Mouse (Mus musculus): Measurements from ENCODE around the gene Rgs6.

Rgs6 gene

DNA sequence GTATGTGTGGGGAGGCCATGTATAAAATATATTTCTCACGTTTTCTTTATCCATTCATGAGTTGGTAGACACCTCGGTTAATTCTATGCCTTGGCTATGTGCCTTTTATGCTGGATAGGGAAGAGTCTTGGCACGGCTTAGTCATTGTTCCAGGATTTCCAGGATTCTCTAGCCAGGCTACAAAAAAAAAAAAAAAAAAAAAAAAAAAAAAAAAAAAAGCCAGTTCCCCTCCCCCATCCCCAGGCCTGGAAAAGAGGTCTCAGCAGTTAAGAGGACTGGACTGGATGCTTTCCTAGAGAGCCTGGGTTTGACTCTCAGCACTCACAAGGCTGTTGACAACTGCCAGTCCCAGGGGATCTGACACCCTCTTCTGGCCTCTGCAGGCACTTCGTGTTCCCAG, 543.3 kb downstream of the Rgs6 start:
- no peak for DNase-seq (ENCODE audit: low read depth)

DNA sequence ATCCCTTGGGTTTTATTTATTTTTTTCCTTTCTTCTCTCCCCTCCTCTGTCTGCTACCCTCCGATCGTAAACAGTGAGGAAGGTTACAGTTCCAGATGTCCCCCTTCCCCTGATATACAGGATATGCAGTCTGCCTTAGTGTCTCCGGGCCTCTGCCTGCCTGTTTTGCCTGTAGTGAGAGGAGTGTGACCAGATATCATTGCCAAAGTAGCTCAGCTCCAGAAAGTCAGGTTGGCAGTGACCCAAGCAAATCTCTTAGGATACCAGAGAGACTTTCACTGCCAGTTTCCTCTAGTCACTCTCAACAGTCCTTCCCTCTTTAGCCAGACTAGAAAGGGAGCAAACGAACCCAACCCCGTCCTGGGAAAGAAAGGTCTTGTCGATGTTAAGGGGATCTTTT, 545.7 kb downstream of the Rgs6 start:
- DNase-seq (ENCODE audit: low read depth): no peak

- no peak for DNase-seq (ENCODE audit: low read depth)
Observed at GRCm38 (mm10) chr12:83136031-83136430, 547.9 kb downstream of the Rgs6 start.

DNA sequence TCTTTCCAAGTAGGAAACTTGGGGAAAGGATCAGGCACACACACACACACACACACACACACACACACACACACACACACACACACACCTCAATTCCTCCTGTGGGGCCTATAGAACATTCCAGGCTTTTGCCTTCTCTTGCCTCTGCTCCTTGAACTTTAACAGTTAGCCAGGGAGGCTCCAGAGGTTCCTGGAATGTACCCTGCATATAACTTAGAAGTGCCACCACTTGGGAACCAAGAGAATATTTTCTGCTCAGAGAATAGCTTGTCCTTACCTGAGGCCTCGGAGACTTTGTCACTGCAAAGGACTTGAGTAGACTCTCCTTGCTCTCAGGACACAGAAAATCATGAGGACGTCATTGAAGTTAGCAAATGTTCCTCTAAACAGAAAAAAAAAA, 548.4 kb downstream of the Rgs6 start:
- no peak for DNase-seq (ENCODE audit: low read depth)

DNA sequence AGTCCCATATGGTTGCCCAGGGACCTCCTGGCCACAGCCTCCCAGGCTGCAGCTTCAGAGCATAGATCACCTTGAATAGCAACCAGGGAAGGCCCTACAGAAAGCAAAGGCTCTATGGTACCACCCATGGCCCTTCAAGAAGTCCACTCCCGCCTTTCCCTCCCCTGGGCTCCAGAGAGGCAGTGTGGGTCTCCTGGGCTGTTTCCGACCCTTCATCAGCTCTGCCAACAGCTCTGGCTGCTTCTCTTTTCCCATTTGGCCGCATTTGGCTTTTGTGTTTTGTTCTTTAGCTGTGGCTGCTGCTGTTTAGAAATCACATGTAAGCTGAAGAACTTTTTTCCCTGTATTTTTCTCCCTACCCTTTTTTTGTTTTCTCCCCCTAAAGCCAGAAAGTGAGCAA, 548.9 kb downstream of the Rgs6 start:
- DNase-seq (ENCODE audit: low read depth): no peak

- peak; percentile 14 for DNase-seq (ENCODE audit: low read depth)
Observed at GRCm38 (mm10) chr12:83141164-83141563, 553.1 kb downstream of the Rgs6 start.

GRCm38 (mm10) chr12:83142507-83142906, 554.4 kb downstream of the Rgs6 start:
- DNase-seq (ENCODE audit: low read depth): no peak

DNA sequence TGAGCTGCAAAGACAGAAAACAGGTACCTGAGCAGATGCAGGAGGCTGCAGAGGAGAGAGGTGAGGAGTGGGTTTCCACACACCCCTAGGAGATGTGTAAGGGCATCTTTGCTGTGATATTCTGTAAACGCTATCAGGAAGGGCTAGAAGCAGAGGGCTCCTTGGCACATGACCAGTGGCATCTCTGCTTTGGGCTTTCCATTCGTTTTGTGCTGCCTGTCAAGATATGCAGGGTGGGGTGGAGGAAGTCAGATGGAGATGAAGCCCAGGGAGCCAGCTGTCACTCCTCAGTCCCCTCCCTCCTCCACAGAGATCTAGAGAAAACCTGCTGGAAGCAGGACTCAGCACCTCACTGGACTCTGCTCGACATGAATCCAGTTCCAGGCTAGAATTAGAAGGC, 555.0 kb downstream of the Rgs6 start:
- DNase-seq (ENCODE audit: low read depth): no peak

DNA sequence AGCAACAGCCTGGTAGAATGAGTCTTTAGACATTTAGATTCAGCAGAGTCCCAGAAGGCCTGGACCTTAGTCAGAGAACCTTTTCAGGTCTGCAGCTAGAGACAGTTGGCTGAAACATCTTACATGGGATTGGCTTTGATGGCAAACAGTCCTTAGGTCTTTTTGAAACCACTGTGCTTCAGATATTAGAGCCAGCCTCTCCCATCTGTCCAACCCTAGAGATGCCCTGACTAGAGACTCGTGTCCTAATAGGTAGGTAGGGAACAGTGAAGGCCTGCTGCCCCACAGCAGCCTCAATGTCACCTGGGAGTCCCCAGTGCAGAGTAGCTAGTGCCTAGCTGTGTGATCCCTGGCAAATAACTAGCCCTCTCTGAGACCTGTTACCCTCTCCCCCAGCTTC, 555.5 kb downstream of the Rgs6 start:
- DNase-seq (ENCODE audit: low read depth): no peak

DNA sequence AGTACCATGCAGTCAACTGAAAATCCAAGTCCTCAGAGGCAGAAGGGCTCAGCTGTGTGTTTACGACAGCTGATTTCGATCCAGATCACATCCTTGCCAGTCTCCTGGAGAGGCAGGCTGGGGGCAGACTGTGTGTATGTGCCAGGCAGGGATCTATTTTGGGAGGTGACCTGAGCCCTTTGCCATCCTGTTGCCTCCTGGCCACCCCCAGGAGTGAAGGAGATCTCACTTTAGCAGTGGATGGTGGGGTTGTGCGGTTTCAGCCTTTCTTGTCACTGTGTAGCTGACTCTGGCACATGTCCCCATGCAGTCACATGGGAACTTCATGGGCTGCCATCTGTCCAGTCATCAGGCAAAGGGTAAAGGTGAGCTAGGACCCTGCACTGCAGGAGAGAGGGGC, 557.0 kb downstream of the Rgs6 start:
- DNase-seq (ENCODE audit: low read depth): no peak

DNA sequence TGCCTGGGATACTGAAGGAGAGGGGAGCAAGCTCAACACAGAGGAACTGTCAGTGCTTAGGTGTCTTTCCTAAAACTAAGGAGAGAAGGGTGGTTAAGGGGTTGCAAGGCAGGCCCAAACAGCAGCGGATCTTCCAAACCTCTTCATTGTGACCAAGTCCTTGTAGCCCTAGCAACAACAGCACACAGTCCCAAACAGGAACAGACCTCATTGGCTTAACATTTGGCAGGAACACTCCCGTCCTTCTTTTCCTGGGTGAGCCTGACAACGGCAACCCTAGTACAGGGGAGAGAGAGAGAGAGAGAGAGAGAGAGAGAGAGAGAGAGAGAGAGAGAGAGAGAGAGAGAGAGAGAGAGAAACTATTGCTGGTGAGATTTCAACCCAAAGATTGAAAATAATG, 557.8 kb downstream of the Rgs6 start:
- no peak for DNase-seq (ENCODE audit: low read depth)

GRCm38 (mm10) chr12:83146917-83147316, 558.8 kb downstream of the Rgs6 start:
- DNase-seq (ENCODE audit: low read depth): no peak

DNA sequence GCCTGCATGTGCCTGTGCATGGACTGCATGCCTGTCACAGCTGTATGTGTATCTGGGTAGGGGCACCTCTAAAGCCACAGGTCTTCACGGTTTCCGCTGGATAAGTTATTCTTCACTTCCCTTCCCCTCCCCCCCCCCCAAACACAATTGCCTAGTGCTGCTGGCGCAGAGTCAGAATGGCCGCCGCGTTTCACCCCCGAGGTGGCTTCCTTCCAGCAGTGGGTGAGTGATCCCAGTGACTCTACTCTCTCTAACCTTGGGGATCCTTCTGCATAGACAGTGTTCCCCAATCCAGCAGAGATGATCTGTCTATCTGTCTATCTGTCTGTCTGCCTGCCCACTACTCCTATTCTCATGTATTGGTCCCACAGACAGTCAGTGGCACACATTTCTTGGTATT, 561.9 kb downstream of the Rgs6 start:
- no peak for DNase-seq (ENCODE audit: low read depth)

- no peak for DNase-seq (ENCODE audit: low read depth)
Observed at GRCm38 (mm10) chr12:83150813-83151212, 562.7 kb downstream of the Rgs6 start.

DNA sequence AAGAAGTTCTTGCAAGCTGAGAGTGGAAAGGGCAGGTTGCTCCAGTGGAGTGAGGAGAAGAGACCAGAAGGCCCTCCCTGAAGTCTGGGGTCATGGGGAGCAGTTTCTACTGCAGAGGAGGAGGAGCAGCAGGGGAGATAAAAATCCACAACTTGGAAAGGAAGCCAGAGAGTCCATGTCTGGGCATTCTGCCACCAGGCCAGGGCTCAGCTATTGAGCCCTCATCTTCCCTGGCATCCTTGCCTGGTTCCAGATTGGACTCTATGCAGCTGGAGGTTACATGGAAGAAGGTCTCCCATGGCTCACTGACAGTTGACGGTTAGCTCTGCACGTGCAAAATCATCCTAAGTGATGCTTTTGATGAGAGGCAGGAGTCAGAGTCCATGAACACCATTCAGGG, 563.4 kb downstream of the Rgs6 start:
- no peak for DNase-seq (ENCODE audit: low read depth)

GRCm38 (mm10) chr12:83160211-83160610, 572.1 kb downstream of the Rgs6 start:
- no peak for DNase-seq (ENCODE audit: low read depth)

- no peak for DNase-seq (ENCODE audit: low read depth)
Observed at GRCm38 (mm10) chr12:83160700-83161099, 572.6 kb downstream of the Rgs6 start.

GRCm38 (mm10) chr12:83163721-83164120, 575.6 kb downstream of the Rgs6 start:
- DNase-seq (ENCODE audit: low read depth): no peak

DNA sequence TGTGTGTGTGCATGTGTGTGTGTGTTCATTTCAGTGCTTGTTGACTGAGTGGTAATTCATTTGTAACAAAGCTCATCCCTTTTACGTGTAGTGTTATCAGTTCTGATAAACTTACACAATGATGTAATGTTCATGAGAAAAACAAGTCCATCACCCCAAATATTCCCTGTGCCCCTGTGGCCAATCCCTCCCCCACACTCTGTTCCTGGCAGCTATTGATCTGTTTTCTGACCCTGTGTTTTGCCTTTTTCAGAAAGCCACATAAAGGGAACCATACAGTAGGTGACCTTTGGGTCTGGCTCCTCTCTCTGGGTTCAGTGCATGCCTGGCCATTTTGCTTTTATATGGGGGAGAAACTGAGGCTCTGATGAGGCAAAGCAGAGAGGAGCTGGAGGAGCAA, 577.0 kb downstream of the Rgs6 start:
- DNase-seq (ENCODE audit: low read depth): no peak

- no peak for DNase-seq (ENCODE audit: low read depth)
Observed at GRCm38 (mm10) chr12:83168310-83168709, 580.2 kb downstream of the Rgs6 start.

DNA sequence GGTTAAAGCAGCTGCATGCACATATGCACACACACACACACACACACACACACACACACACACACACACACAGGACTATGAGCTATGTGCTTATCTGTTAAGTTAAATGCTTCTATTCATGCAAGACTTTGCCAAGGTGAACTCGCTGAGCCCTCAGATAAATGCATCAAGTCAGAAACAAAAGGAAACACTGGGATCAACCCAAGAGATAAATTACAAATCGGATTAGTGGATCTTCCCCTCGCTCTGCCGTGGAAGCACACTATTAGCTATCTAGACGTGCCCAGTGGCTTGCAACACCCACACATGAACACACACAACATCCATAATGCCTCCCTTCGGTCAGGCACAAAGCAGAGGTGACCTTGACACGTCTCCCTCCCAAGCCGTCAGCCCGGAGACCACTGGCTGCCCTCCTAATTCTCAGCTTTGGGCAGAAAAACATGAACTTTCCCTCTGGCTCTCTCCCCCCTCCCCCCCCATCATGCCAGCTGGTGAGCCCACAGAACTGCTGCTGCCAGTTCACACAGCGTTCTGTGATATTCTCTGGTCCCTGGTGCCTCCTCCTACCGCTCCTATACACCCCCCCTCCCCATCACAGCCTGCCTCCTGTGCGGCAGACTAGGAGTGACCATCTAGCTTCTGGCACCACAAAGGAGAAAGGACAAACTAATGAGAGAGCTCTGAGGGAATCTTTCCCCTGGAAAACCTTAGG, 581.6 kb downstream of the Rgs6 start:
- DNase-seq (ENCODE audit: low read depth): no peak

DNA sequence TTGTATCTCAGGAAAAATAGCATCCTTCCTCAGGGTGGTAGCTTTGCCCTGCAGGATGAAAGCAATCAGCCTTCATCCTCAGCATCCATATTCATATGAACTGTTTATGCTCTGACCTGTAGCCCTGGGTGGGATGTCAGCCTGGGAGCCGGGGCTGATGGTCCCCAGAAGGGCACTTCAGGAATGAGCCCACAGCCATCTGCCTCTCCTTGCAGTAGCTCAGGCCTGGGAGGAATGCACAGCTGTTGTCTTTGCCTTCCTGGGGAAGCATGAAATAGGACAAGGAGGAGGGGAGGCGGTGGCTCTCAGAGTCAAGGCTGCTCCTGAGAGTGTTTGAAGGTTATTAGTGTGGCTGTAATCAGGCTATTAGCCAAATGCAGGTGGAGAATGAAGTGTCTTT, 590.7 kb downstream of the Rgs6 start:
- DNase-seq (ENCODE audit: low read depth): no peak

- no peak for DNase-seq (ENCODE audit: low read depth)
Observed at GRCm38 (mm10) chr12:83179860-83180259, 591.8 kb downstream of the Rgs6 start.

DNA sequence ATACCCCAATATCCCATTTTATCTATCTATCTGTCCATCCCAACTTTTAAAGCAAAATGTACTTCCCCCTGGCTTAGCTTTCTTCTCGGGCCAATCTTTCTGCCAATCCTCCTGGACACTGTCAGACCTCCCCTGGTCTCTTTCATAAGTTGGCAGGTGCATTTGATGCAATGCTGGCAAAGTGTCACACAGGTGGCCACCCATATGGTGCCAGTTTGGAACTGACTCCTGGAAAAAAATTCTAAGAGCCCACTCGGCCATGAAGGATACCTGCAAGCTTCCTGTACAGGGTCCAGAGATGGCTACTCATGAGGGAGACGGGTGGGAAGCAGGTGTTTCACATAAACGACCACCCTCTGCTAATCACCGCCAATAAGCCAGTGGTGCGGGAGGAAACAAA, 592.5 kb downstream of the Rgs6 start:
- no peak for DNase-seq (ENCODE audit: low read depth)

- no peak for DNase-seq (ENCODE audit: low read depth)
Observed at GRCm38 (mm10) chr12:83201674-83202073, 613.6 kb downstream of the Rgs6 start.
